Mouse (Mus musculus): ENCODE results near the gene BC067074. TPM values are rescaled to one million over a fixed set of nuclear protein-coding genes. Genes with fewer than 3 reads are reported as not detected.

Gene BC067074
- total and polyA plus RNA-seq, 3 experiments: not detected

GRCm38 (mm10) chr13:113271189-113271588 is 21.8 kb upstream of the BC067074 start:
- H3K27me3 ChIP-seq (ENCODE audit: control insufficient read depth in 1 of 2, insufficient read depth in 2 of 2, low read length in 2 of 2): no peaks in the 10 kb centered on the region
- no peaks in the 10 kb centered on the region for H3K4me1 ChIP-seq (ENCODE audit: control insufficient read depth in 1 of 2, insufficient read depth in 2 of 2, low read length in 2 of 2)
- TF ChIP-seq TBP (IDR thresholded peaks at IDR 0.05; ENCODE audit: low read depth, low read length): no peak
- no peak for TF ChIP-seq NELFE (IDR thresholded peaks at IDR 0.05; ENCODE audit: low read depth, low read length)
- no peak for TF ChIP-seq NRF1 (IDR thresholded peaks at IDR 0.05; ENCODE audit: insufficient read depth, low read depth, low read length, poor library complexity, severe bottlenecking)
- no peak for TF ChIP-seq MEF2A (IDR thresholded peaks at IDR 0.05; ENCODE audit: extremely low read depth, insufficient replicate concordance, low read depth, low read length, poor library complexity, severe bottlenecking)
- no peak for TF ChIP-seq GATA1 (IDR thresholded peaks at IDR 0.05; ENCODE audit: low read depth, low read length)
- no peak for TF ChIP-seq SMC3 (IDR thresholded peaks at IDR 0.05; ENCODE audit: low read depth, low read length)
- TF ChIP-seq POLR2A (IDR thresholded peaks at IDR 0.05; ENCODE audit: control insufficient read depth in 1 of 2, insufficient read depth in 1 of 2, low read depth in 1 of 2, low read length in 2 of 2, poor library complexity in 1 of 2): no peak
- no peak for TF ChIP-seq USF2 (IDR thresholded peaks at IDR 0.05; ENCODE audit: borderline replicate concordance in 1 of 2, insufficient read depth in 1 of 2, low read depth in 1 of 2, low read length in 2 of 2)
- no peak for TF ChIP-seq MXI1 (IDR thresholded peaks at IDR 0.05; ENCODE audit: low read depth, low read length)
- TF ChIP-seq TAL1 (IDR thresholded peaks at IDR 0.05; ENCODE audit: low read length): no peak
- no peak for TF ChIP-seq RCOR1 (IDR thresholded peaks at IDR 0.05; ENCODE audit: low read depth, low read length)
- TF ChIP-seq JUND (IDR thresholded peaks at IDR 0.05; ENCODE audit: low read depth, low read length): no peak
- TF ChIP-seq KAT2A (conservative IDR thresholded peaks at IDR 0.05; ENCODE audit: low read depth, low read length): no peak
- TF ChIP-seq CHD2 (IDR thresholded peaks at IDR 0.05; ENCODE audit: low read length): no peak
- no peak for TF ChIP-seq HCFC1 (IDR thresholded peaks at IDR 0.05; ENCODE audit: low read depth, low read length)
- no peaks in the 10 kb centered on the region for H3K79me2 ChIP-seq (ENCODE audit: control insufficient read depth, insufficient read depth, low read length, poor library complexity)
- no peak for DNase-seq (ENCODE audit: low read depth, low spot score)
- H3K36me3 ChIP-seq (ENCODE audit: control insufficient read depth in 1 of 2, insufficient read depth in 2 of 2, low read length in 2 of 2): no peaks in the 10 kb centered on the region
- no peaks in the 10 kb centered on the region for H3K9me3 ChIP-seq (replicated peaks; ENCODE audit: insufficient read depth, low read length)
- H3K9ac ChIP-seq (ENCODE audit: control insufficient read depth, low read depth, low read length, poor library complexity, severe bottlenecking): no peak overlapping the region
- no peak overlapping the region for H3K27ac ChIP-seq (ENCODE audit: control insufficient read depth, low read depth, low read length)
- no peak overlapping the region for H3K4me3 ChIP-seq (ENCODE audit: control insufficient read depth in 1 of 2, insufficient read depth in 1 of 2, low read depth in 2 of 2, low read length in 2 of 2)

GRCm38 (mm10) chr13:113287141-113287540 is 5.8 kb upstream of the BC067074 start:
- DNase-seq (ENCODE audit: low read depth, low spot score): no peak
- no peak for TF ChIP-seq BHLHE40 (IDR thresholded peaks at IDR 0.05; ENCODE audit: borderline replicate concordance, low read depth, low read length)
- no peak for TF ChIP-seq SIN3A (IDR thresholded peaks at IDR 0.05; ENCODE audit: low read length)
- H3K4me1 ChIP-seq (ENCODE audit: control insufficient read depth in 1 of 2, insufficient read depth in 2 of 2, low read length in 2 of 2): no peaks in the 10 kb centered on the region
- H3K4me3 ChIP-seq (ENCODE audit: control insufficient read depth in 1 of 2, insufficient read depth in 1 of 2, low read depth in 2 of 2, low read length in 2 of 2): no peak overlapping the region
- H3K79me2 ChIP-seq (ENCODE audit: control insufficient read depth, insufficient read depth, low read length, poor library complexity): no peaks in the 10 kb centered on the region
- no peaks in the 10 kb centered on the region for H3K27me3 ChIP-seq (ENCODE audit: control insufficient read depth in 1 of 2, insufficient read depth in 2 of 2, low read length in 2 of 2)
- no peaks in the 10 kb centered on the region for H3K9me3 ChIP-seq (replicated peaks; ENCODE audit: insufficient read depth, low read length)
- no peaks in the 10 kb centered on the region for H3K36me3 ChIP-seq (ENCODE audit: control insufficient read depth in 1 of 2, insufficient read depth in 2 of 2, low read length in 2 of 2)
- no peak overlapping the region for H3K27ac ChIP-seq (ENCODE audit: control insufficient read depth, low read depth, low read length)
- H3K9ac ChIP-seq (ENCODE audit: control insufficient read depth, low read depth, low read length, poor library complexity, severe bottlenecking): no peak overlapping the region
